In the genomic region with DNA sequence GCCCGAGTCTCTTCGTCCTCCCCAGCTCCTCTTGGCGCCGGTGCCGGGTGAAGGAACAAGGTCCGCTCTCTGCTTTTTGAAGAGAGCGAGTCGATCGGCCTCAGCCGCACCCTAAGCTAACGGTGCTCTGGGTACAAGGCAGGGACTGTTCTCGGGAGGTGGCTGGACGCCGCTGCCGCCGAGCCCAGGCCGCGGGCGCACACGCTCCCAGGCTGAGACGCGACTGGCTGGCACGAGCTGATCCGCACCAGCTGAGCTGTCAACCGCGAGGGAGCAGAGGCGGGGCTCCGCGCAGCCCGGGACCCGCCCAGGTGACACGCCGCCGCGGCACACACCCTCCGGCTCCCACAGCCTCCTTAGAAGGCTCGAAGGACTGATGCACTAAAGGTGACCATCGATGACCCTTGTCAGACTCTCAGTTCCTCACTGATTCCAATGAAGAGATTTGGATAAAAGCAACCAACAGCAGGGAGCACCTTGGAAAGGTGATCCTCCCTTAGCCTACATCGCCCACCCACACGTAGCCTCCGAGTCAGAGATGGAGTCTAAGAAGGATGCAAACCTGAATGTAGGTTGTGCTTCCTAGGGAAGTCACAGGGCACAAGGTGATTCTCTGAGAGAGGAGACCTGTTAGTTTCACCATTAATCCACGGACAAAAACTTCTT, we compare ENCODE assay signal across 8 mouse cellular contexts. TPM values are rescaled to one million over a fixed set of nuclear protein-coding genes. Genes with fewer than 3 reads are reported as not detected.
A peak's percentile ranks its signal among the peaks of the same experiment; 100 is the strongest.
DNase-seq lines count a peak whose midpoint lies in the region; ATAC-seq and TF ChIP-seq lines count a peak whose summit lies in the region.

No protein-coding gene starts in this region.

- peak; percentile 82; the same call in 1 of the 2 replicates for TF ChIP-seq POLR2A in cortical plate, adult 2 months (IDR thresholded peaks at IDR 0.05; ENCODE audit: extremely low read depth, insufficient read depth, low read length)

- peak overlapping the region; percentile 98 for H3K4me2 ChIP-seq in hindbrain, embryonic 16.5 days (ENCODE audit: low read length)

- H3K4me1 ChIP-seq in cortical plate, adult 2 months (ENCODE audit: control insufficient read depth, insufficient read depth, low read length), result peaks cover 2% of the 10 kb centered on the region; the same call in 1 of the 2 replicates
- peaks cover 8% of the 10 kb centered on the region for H3K4me1 ChIP-seq in hindbrain, embryonic 16.5 days (ENCODE audit: control insufficient read depth, insufficient read depth, low read depth, low read length)

- no peaks in the 10 kb centered on the region for H3K36me3 ChIP-seq in hindbrain, embryonic 16.5 days (ENCODE audit: control insufficient read depth, insufficient read depth, low read length)

- ATAC-seq in hindbrain, embryonic 16.5 days, result peak; percentile 92
- peak; percentile 83 for ATAC-seq in megakaryocyte, adult 5-6 weeks (ENCODE audit: poor library complexity, severe bottlenecking)

- peak; percentile 88 for DNase-seq in adrenal gland, adult 2 months
- peak; percentile 73 to 85 for DNase-seq in gastrocnemius, adult 8-10 months (ENCODE audit: low spot score in 2 of 2)
- DNase-seq in left cerebral cortex, adult 8-10 months (ENCODE audit: low spot score in 2 of 2), result peak; percentile 56 to 76
- DNase-seq in right cerebral cortex, postnatal 14 days, result peak; percentile 75
- DNase-seq in urinary bladder, postnatal 14 days (ENCODE audit: low spot score), result peak; percentile 69

- peak overlapping the region; percentile 75 for H3K27ac ChIP-seq in cortical plate, adult 2 months (ENCODE audit: insufficient read depth, low read length)
- H3K27ac ChIP-seq in hindbrain, embryonic 16.5 days (ENCODE audit: low read depth, low read length), result peak overlapping the region; percentile 51; the same call in 1 of the 2 replicates

- TF ChIP-seq CTCF in cortical plate, adult 2 months (IDR thresholded peaks at IDR 0.05; ENCODE audit: extremely low read depth, insufficient read depth, low read length), result no peak

- peak overlapping the region; percentile 76 for H3K9ac ChIP-seq in hindbrain, embryonic 16.5 days (ENCODE audit: low read depth, low read length)

- 3% methylated on average over 37 of the region's 42 CpGs for WGBS in hindbrain, embryonic 16.5 days

- peak overlapping the region; percentile 60 for H3K4me3 ChIP-seq in cortical plate, adult 2 months (ENCODE audit: insufficient read depth, low read length)
- H3K4me3 ChIP-seq in hindbrain, embryonic 16.5 days (ENCODE audit: low read length), result peak overlapping the region; percentile 58

- H3K27me3 ChIP-seq in hindbrain, embryonic 16.5 days (replicated peaks; ENCODE audit: control insufficient read depth, insufficient read depth, low read length), result no peaks in the 10 kb centered on the region

- H3K9me3 ChIP-seq in hindbrain, embryonic 16.5 days (ENCODE audit: control insufficient read depth, low read length), result no peaks in the 10 kb centered on the region

RNA-seq across cellular contexts. Expression of a gene that starts 20.4 kb away (rescaled TPM):
- total RNA-seq in adrenal gland, adult 2 months (2021), result 10 to 100 TPM; 24.6 to 39.7 TPM
- polyA plus RNA-seq in adrenal gland, adult 2 months (2012; rRNA removed), result 13.1 and 17.7 TPM in 2 replicates
- 99.2 and 103 TPM in 2 replicates for polyA plus RNA-seq in cortical plate, adult 2 months (2012; rRNA removed)
- total RNA-seq in gastrocnemius, adult 8-10 months (2022), result 1,000 to 10,000 TPM; 3,083 to 3,979 (median 3,594) TPM
- 60.3 and 69.9 TPM in 2 replicates for polyA plus RNA-seq in hindbrain, embryonic 16.5 days (2015; fragmentation: Nextera tagmentation; extraction: Ambion mirVana)
- total RNA-seq in left cerebral cortex, adult 8-10 months (2022), result 100 to 1,000 TPM; 180 to 198 (median 186) TPM
- 7.5 and 7.9 TPM in 2 replicates for total RNA-seq in megakaryocyte, adult 5-6 weeks (2015)
- total RNA-seq in megakaryocyte, adult 5-6 weeks (2017), result 10.9 and 14.4 TPM in 2 replicates

RNA-seq across cellular contexts. Expression of a gene that starts 32.8 kb away (rescaled TPM):
- total RNA-seq in adrenal gland, adult 2 months (2021), result 100 to 1,000 TPM in 1 of 2 experiments, 10 to 100 TPM in 1; 98.8 to 160 TPM
- polyA plus RNA-seq in adrenal gland, adult 2 months (2012; rRNA removed), result 15.5 and 21.4 TPM in 2 replicates
- 64.5 and 67.5 TPM in 2 replicates for polyA plus RNA-seq in cortical plate, adult 2 months (2012; rRNA removed)
- total RNA-seq in gastrocnemius, adult 8-10 months (2022), result 10 to 100 TPM; 24.8 to 29.2 (median 28.2) TPM
- 97.5 and 102 TPM in 2 replicates for polyA plus RNA-seq in hindbrain, embryonic 16.5 days (2015; fragmentation: Nextera tagmentation; extraction: Ambion mirVana)
- total RNA-seq in left cerebral cortex, adult 8-10 months (2022), result 10 to 100 TPM; 79.2 to 84.7 (median 83.5) TPM
- 83.9 and 98.2 TPM in 2 replicates for total RNA-seq in megakaryocyte, adult 5-6 weeks (2015)
- 51.7 and 69.2 TPM in 2 replicates for total RNA-seq in megakaryocyte, adult 5-6 weeks (2017)

Comparison
In these comparisons a context has a peak if more than half of its experiments do, and no peak if none do; other contexts are left out.
1. Peak in every context shown above with its lines: DNase-seq, ATAC-seq, H3K4me3 ChIP-seq and H3K27ac ChIP-seq.
2. RNA of a gene that starts 20.4 kb away (total RNA-seq): 3,083 to 3,979 TPM in gastrocnemius, adult 8-10 months; 180 to 198 TPM in left cerebral cortex, adult 8-10 months, 24.6 to 39.7 TPM in adrenal gland, adult 2 months and 7.5 to 14.4 TPM in megakaryocyte, adult 5-6 weeks; every median in the first group is over 10 times any median in the second.